Mouse (Mus musculus): ENCODE results near the gene Aif1.

The Aif1 gene

DNA sequence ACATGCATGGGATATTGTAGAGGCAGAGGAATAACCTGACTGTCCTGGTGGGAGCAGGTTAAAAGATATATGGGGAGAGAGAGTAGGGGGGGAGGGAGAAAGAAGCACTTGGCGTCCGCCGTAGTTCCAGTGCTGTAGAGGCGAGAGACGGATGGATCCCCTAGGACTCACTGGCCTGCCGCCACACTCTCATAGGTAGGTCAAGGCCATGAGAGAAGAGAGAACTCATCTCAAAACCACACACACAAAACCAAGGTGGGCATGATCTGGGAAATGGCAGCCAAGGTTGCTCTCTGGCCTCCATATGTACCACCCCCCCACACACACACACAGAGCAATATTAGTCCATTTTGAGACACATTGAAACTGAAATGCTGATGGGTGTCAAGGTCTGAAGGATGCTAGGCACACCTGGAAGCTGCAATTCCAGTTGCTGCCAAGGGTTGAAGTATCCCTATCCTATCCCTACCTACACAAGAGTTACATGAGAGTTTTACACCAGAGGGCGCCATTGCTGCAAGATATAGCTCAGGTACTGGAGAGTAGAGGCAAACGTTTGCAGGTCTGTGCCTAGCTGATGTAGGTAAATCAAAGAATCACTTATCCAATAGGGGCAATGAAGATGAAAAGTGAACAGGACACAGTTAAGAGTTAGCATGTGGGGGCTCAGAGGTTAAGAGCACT, 9.4 kb downstream of the Aif1 start:
- DNase-seq (ENCODE audit: low spot score in 2 of 2), result no peak

DNA sequence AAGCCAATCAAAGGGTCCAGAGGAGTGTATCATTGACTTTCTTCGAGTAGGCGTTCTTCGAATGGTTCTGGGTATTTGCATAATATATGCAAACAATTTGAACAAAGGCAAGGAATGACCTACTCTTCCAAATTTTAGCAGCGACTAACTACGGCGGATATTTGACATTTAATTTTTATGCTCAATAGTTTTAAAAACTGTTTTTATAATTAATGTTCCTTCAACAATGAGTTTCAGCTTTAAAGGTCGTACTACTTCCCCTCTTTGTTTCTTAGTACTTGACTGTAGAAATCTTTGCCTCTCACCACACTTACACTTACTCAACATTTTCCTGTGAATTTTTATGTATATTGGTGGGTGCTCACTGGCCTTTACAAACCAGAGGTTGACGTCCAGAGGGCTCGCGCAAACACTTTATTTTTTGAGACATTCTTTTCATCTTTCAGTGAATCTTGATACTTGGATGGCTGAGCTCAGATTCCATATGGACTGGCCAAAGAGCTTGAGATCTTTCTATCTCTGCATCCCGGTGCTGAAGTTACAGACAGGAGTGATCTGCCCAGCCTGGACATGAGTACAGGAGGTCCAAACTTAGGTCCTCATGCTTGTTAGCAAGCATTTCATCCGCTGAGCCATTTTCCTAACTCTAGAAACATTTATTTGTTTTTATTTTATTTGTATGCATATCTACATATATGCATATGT, 10.3 kb downstream of the Aif1 start:
- DNase-seq (ENCODE audit: low spot score in 2 of 2), result no peak

DNA sequence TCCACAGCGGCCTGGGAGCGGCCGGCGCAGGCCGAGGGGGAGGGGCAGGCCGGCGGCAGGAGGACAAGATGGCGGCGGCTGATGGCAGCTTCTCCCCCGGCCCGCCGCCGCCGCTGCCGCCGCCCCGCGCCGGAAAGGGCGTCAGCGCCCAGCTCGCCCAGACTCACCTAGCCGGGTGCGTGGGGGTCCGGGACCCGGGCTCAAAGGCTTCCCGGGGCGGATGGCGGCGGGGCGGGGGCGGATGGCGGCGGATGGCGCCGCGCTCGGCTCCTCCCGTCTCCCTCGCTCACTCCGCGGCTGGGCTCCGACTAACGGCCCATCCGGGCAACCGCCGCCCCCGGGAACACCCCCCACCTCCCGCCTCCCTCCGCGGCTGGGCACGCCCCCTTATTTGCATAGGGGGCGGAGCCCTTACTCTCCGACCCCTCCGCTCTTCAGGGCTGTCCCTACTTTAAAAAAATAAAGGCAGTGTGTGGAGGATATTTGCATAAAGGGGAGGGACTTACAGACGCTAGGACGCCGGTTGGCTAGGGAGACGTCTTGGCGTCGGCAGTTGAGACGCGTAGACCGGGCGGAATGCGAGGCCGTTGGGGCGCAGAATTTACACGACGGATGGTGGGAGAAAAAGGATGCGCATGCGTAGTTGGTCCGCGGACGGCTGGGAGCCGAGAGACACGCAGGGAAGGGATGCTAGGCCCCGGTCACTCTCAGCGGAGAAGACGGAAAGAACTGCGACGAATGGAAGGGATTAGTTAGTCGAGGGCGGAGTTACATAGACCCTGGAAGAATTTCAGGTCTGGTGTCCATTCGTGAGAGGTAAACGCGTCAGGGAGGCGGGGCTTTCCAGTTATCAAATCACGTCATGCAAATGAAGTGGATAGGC, 11.1 kb downstream of the Aif1 start, which contains the start of gene Prrc2a:
Gene Prrc2a, minus strand, starts transcription at position 330 of the 883 bp plus-strand sequence.
- DNase-seq (ENCODE audit: low spot score in 2 of 2), result peak; percentile 97 to 98

DNA sequence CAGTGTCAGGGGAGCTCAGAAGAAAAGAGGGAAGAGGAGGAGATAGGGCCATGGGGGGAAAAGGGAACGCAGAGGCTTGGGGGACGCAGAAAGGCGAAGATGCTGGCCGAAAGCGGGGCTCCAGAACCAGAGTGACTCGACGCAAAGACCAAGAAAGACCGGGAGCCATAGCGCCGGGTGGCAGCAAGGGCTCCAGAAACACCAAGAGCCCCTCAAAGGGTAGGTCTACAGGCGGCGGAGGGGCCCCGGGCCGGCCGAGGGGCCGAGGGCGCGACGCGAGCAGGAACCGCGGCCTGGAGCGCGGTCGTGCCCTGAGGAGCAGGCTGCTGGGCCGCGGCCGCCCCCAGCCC, 11.7 kb downstream of the Aif1 start:
- DNase-seq (ENCODE audit: low spot score in 2 of 2), result no peak

DNA sequence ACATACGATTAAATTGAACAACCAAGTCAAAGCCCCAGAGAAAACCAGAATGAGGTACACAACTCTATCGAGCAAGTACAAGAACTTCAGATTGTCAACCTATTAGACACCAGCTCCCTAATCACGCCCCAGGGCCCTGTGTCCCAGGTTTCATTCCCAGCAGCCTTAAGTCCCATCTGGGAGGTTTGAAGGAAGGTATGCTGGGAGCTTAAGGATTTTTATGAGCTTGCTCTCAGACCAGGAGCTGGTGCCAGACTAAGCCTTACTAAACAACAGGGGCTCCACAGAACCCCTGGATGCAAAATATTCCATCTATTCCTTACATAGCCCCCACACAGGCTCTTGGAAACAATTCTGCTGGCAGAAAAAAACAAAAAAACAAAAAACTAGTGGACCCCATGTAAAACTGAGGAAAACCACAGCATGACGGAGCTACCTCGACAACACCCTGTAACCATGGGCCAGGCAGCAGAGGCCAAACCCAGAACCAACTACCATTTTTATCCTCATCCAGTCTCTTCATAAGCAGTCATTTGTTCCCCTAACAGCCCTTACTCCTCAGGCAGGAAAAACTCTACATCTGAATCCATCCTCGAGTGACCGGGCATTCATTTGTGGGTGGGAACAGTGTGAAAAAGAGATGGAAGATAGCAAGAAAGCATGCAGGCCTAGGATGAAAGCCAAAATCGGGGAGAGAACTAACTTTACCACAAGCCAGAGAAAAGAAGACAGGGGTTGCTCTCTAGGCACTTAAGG, 12.4 kb downstream of the Aif1 start:
- no peak for DNase-seq (ENCODE audit: low spot score in 2 of 2)

DNA sequence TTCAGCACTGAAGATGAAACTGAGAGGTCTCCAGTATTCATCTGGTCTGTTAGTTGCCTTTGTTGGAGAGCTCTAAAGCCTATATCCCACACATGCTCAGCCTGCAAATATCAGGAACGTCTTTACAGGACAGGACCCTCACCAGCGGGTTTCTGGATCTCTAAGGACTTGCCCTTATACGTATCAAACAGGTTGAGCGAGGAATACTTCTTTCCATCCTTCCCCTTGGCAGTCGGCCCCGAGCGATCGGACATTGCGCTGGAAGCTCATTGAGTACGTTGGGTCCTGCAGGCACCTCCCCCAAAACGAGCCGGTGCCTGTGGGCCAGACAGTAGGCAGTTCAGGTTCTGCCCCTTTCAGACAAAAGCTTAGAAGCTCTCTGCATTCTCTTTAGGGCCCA, 13.1 kb downstream of the Aif1 start:
- no peak for DNase-seq (ENCODE audit: low spot score in 2 of 2)

DNA sequence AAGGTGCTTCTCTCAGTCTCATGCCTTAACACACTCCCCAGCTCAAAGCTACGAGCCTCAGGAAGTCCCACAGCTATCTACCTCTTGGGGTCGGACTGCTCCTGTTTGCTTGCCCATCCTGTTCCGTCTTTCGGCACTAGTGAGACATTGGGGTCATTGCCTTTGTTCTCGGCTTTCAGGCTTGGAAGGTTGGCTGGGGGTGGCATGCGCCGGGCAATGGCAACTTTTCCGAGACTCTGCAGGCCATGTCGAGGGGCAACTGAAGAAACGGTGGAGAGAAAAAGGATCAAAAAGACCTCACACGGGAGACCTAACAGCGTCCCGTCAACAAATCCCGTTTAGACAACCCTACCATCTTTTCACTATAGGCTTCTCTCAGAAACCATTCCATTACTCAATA, 13.7 kb downstream of the Aif1 start:
- DNase-seq (ENCODE audit: low spot score in 2 of 2), result no peak

DNA sequence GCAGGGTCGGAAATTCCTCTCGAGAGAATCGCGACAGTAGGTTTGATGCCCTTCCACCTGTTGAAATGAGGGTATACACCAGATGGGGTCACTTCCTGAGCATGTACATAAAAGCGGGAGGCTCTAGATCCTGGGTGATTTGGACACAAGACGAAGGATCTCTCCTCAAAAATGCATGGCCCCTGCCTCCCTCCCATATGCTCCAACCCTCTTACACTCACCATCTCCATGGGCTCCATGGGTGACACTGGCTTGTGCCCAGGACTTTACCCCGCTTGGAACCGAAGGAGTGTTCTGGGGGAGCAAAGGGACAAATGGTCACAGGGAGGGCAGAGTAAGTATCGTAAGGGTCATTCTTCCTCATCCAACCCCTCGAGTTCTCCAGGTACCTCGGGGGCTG, 14.4 kb downstream of the Aif1 start:
- DNase-seq (ENCODE audit: low spot score in 2 of 2), result no peak

DNA sequence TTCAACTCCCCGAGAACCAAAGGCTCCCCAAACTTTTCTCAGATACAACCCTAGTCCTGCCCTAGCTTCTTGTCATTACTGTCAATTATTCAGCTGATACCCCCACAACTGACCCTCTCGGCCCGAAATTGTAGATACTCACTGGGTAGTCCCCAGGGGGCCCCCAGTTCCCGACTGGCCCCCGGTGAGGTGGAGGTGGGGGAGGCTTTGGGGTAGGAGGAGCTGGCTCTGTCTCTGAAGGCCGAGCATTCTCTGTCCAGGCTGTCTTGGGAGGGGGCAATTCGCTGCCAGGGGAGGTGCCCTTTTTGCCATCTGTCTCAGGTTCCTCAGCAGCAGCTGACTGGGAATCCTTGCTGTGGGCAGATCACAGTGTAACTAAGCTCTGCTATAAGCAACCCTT, 16.2 kb downstream of the Aif1 start:
- no peak for DNase-seq (ENCODE audit: low spot score in 2 of 2)

DNA sequence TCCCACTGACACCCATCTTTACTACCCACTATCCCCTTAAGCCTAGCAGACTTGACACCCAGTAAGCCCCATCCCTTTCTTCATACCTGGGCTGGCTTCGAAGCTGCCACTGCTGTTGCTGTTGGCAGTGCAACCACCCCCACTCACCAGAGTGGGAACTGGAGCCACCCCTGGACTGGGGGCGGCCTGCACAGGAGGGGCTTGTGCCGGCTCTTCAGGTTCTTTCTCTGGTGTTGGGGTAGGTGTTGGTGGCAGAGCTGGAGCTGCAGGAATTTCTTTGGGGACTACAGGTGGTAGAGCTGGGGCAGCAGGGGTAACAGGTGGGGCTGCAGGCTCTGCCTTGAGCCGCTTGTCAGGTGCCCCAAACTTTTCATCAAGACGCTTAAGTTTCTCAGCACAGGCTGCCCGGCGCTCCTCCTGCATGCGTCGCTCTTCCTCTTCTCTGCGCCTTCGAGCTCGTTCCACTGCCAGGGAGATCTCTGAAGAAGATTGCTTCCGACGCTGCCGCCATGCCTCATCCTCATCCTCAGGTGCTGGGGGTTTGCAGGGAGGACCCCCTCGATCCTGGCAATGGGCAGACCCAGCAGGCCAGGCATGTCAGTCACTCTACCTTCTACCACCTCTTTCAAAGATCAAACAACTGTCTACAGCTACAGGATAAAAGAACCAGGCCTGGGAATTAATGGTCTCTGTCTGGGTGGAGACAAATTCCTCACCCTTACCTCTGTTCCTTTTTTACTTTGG, 16.8 kb downstream of the Aif1 start:
- no peak for DNase-seq (ENCODE audit: low spot score in 2 of 2)

DNA sequence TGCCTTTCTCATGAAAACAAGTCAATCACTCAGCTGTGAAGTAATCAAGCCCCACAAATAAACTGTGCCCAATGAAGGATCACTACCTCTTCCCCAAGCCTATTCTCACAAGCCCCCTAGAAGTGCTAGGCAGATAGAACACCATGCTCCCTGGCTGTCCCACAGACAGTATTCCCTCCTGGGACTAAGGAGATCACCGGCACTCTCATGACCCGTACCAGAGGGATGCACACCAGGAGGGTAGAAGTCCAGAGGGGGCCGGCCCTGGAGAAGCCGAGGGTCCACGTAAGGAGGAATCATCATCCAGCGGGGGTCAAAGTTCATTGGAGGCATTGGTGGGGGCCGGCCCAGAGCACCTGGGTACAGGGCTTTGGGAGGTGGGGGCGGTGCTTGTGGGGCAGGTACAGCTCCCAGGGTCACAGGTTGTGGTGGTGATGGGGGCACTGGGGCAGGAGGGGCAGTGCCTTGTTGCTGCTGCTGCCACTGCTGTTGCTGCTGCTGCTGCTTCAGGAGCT, 18.1 kb downstream of the Aif1 start:
- no peak for DNase-seq (ENCODE audit: low spot score in 2 of 2)

DNA sequence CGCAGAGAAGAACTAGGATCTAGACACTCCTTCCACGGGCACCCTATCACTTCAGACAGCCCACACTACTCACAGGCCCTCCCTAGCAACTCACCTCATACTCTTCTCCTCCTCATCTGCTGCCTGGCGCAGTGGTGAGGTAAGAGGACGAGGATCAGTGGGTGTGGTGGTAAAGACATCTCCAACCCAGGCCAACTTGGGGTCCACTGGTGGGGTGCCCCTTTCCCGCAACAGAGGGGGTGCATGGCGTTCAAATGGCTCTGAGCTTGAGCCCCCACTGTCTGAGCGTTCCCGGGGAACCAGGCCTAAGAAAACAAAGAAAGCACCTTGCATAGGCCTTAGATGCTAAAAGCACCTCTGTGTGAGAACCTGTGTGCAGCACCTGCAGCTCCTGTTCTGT, 18.6 kb downstream of the Aif1 start:
- DNase-seq (ENCODE audit: low spot score in 2 of 2), result no peak

DNA sequence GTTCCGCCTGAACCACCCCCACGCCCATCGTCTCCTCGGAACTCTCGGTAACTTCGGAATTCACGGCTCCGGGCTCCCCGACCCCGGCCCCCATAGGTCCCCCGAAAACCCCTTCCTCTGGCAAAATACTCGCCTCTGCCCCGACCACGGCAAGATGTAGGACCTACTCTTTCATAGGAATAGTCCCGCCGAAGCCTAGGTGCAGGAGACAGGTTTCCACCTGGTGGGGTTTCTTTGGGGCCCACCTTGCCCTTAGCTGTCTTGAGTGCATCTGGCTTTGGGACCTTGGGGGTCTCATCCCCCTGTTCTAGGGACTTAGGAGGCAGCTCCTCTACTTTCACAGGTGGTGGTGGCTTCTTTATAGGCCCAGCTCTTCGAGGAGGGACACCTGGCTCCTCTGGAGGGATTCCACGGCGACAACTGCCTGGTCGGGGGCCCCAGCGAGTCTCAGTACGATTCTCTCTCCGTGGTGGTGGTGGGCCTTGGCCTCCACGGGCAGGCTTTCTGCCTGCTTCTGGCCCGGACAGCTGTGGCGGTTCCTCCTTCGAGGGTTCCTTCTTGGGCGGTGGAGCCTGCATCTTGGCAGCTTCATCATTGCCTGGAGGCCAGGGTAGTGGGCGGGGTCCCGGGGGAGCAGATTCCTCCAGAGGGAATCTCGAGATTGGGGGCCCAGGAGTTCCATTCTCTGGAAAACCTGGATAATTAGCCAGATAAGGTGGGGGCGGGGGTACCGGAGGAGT, 19.2 kb downstream of the Aif1 start:
- DNase-seq (ENCODE audit: low spot score in 2 of 2), result no peak

DNA sequence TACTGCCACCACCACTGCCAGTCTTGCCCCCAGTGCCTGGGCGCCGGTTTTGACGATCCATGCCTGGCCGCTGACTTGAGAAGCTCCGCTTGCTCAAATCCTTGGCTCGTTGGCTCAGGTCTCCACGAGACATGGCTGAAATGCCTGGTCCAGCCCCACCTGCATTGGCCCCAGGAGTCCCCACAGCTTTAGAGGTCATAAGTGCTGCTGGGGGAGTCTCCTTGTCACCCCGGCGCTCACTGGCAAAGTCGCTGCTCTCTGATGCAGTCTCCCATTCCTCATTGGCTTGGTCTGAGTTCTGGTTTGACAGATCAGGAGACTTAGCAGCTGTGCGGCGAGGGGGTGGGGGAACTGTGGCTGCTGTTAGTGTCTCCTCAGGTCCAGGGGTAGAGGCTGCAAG, 20.4 kb downstream of the Aif1 start:
- no peak for DNase-seq (ENCODE audit: low spot score in 2 of 2)

DNA sequence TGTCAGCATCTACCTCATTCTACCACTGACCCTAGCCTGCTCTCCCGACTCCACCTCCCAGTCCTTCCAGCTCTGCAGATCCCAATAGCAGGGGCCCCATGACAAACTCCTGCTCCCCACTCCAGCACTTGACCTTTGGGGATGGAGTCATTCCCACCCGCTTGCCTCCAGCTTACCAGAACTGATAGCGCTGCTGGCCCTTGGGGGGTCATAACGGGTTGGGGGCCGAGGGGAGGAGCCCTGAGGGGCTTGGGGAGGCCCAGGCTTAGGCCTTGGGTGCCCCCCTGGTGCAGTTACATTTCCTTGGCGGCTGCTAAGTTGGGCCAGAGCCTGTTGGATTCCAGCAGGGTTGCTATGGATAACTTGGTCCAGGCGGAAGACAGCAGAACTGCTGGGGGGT, 21.3 kb downstream of the Aif1 start:
- no peak for DNase-seq (ENCODE audit: low spot score in 2 of 2)

DNA sequence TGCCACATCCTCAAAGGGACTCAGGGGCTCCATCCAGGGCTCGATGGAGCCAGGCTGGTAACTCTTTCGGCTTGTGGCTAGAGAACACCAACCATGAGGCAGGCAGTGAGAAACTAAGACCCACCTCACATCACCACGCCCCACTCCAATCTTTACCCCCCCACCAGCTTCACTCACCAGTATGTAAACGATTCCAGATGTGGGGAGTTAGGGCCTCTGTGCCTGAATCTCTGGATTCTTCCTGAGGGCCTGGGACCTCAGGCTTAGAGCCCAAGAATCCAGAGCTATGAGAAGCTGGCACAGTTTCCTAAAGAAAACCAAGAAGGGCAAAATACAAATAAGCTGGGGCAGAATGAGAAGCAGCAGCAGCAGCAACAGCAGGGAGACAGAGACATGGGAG, 21.9 kb downstream of the Aif1 start:
- DNase-seq (ENCODE audit: low spot score in 2 of 2), result no peak

DNA sequence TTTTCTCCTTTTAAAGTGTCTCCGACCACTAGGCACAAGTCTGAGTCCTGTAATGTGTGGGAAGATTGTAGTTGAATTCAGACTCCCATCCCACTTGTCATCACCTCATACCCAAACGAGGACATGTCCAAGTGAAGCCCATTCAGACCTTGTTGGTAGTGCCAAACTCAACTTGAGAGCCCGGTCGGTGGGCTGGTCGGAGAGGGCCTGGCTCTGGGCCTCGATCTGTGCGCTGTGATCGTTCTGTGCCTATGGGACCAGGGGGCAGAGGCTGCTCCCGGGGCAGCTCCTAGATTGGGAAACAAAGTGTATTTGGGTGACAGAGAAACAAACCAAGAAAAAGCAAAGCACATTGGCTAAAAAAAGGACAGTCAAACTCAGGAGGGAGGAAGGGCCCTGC, 22.8 kb downstream of the Aif1 start:
- DNase-seq (ENCODE audit: low spot score in 2 of 2), result no peak

DNA sequence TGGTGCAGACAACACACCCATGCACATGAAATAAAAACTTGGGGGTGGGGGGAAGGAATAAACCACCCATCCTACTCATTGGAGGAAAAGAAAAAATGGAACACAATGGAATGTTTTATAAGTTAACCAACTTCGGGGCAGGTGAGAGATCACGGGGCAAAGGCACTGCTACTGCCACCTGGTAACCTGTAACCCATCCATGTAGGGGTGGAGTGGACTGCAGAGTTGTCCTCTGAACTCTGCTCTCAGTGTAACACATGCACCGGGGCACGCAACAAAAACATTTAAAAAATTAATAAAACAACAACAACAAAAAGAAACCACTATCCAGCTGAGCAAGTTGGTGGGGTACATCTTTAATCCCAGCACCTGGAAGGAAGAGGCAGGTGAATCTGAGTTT, 23.7 kb downstream of the Aif1 start:
- DNase-seq (ENCODE audit: low spot score in 2 of 2), result no peak

DNA sequence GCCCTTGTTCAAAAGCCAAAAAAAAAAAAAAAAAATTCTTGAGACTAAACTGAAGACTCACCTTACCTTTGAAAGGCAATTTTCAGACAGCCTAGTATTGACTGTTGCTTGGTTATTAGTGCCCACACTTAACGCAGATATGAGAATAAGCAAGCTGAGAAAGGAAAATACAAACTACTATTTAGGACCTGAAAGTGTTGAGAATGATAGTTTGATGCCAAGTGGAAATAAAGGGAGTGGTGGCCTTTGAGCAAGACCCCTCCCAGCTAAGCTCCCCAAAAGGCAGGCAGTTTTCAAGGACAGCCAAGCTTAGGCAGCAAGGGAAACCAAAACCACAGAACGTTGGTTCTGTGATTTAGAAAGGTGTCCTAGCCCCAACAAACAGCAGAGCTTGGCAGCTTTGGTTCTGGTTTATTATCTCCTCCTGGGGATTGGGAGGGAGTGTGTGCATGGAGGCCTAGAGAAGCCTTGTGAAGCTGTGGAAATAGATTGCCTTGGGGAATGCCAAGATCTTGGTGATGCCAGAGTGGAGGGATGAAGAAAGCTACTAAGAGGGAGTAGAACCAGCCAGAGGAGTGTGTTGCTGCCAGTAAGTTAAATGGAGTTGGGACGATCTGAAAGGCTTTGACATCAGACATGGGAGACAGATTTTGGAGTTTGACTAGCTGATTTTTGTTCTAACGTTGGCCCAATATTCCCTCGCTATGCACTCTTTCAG, 27.8 kb downstream of the Aif1 start:
- DNase-seq (ENCODE audit: low spot score in 2 of 2), result no peak

DNA sequence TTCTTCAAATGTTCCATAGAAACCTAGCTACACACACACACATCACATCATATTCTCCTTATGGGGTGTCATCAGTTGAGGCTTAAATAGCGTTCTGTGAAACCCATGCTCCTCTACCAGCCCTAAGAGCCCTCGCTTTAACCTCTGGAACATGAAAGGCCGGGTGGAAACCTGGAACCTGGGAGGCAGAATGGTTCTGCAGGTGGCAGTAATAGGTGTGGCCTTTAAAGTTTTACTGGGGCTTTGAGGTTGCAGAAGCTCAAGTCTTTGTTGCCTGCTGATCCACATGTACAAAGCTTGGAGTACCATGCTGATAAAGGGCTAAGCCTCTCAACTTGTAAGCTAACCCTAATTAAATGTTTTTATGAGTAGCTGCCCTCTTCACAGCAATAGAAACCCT, 28.5 kb downstream of the Aif1 start:
- DNase-seq (ENCODE audit: low spot score in 2 of 2), result no peak

Data from urinary bladder, postnatal 4 days (tissue).